Comparison of ENCODE assay signal across 10 mouse cellular contexts in genomic region chr11:116920746-116921145, GRCm38 (mm10). TPM values are rescaled to one million over a fixed set of nuclear protein-coding genes. Genes with fewer than 3 reads are reported as not detected.
DNase-seq lines count a peak whose midpoint lies in the region; ATAC-seq lines count a peak whose summit lies in the region.
"Had no signal": no experiment of that assay in that cellular context is flagged by ENCODE, and none has a peak within 500 bp of the region (broad histone marks: within the 10 kb centered on the region; RNA-seq: fewer than 3 reads in every experiment).

No protein-coding gene starts in this region.

- H3K4me2 ChIP-seq in hindbrain, embryonic 12.5 days (replicated peaks), result peak overlapping the region; percentile 87
- H3K4me2 ChIP-seq in neural tube, embryonic 11.5 days (ENCODE audit: low read depth), result peak overlapping the region; percentile 94

- peaks cover 26% of the 10 kb centered on the region for H3K36me3 ChIP-seq in hindbrain, embryonic 12.5 days
- H3K36me3 ChIP-seq in neural tube, embryonic 11.5 days (ENCODE audit: control insufficient read depth, insufficient read depth, low read length), result peaks cover 2% of the 10 kb centered on the region; the same call in 1 of the 2 replicates

- peak overlapping the region; percentile 83 for H3K4me3 ChIP-seq in hindbrain, embryonic 12.5 days
- peak overlapping the region; percentile 75 for H3K4me3 ChIP-seq in neural tube, embryonic 11.5 days (ENCODE audit: low read depth, low read length)

- peaks cover 52% of the 10 kb centered on the region for H3K4me1 ChIP-seq in hindbrain, embryonic 12.5 days
- peaks cover 21% of the 10 kb centered on the region for H3K4me1 ChIP-seq in neural tube, embryonic 11.5 days (ENCODE audit: control insufficient read depth, insufficient read depth, low read length)

- H3K27me3 ChIP-seq in hindbrain, embryonic 12.5 days, result peaks cover 38% of the 10 kb centered on the region
- H3K27me3 ChIP-seq in neural tube, embryonic 11.5 days (ENCODE audit: control insufficient read depth, insufficient read depth, low read length), result peaks cover 16% of the 10 kb centered on the region

- peak overlapping the region; percentile 99 for H3K9ac ChIP-seq in hindbrain, embryonic 12.5 days
- H3K9ac ChIP-seq in neural tube, embryonic 11.5 days (ENCODE audit: low read length), result 0 out of 2 replicates have a peak overlapping the region, but pooled peaks have one; percentile 14

- ATAC-seq in hindbrain, embryonic 12.5 days (ENCODE audit: low FRiP score), result no peak
- no peak for ATAC-seq in neural tube, embryonic 11.5 days (ENCODE audit: insufficient read depth, low FRiP score, low TSS enrichment)

- WGBS in hindbrain, embryonic 12.5 days, result 7% methylated on average over 6 of the region's 6 CpGs
- 13% methylated on average over 4 of the region's 6 CpGs for WGBS in neural tube, embryonic 11.5 days

- DNase-seq in kidney, postnatal 4 days, result peak; percentile 75 to 76
- DNase-seq in kidney, adult 11 months, result no peak
- DNase-seq in embryo, embryonic 11.5 days (ENCODE audit: low read depth, low spot score), result peak; percentile 43
- DNase-seq in neural tube, embryonic 11.5 days (ENCODE audit: low spot score), result peak; percentile 61
- DNase-seq in frontal cortex, postnatal 36 days (ENCODE audit: low spot score in 2 of 2), result no peak
- DNase-seq in B cell, adult 2 months, result no peak
- no peak for DNase-seq in layer of hippocampus, adult 9-10 months (ENCODE audit: low spot score)
- DNase-seq: cerebellum, adult 8-10 months; heart, adult 18-20 months had no signal

- H3K27ac ChIP-seq in hindbrain, embryonic 12.5 days, result no peak overlapping the region
- no peak overlapping the region for H3K27ac ChIP-seq in neural tube, embryonic 11.5 days (ENCODE audit: low read depth, low read length)

- H3K9me3 ChIP-seq in hindbrain, embryonic 12.5 days (replicated peaks), result no peaks in the 10 kb centered on the region
- H3K9me3 ChIP-seq in neural tube, embryonic 11.5 days (ENCODE audit: control insufficient read depth, low read length), result no peaks in the 10 kb centered on the region

RNA-seq across cellular contexts. Expression of gene Mgat5b, which starts 2.1 kb away (rescaled TPM):
- 23.8 TPM in 2 replicates for polyA plus RNA-seq in hindbrain, embryonic 12.5 days (2016; fragmentation: Nextera tagmentation; extraction: Ambion mirVana)
- polyA plus RNA-seq in neural tube, embryonic 11.5 days (2014; fragmentation: Nextera tagmentation; extraction: Ambion mirVana), result 7.5 and 8.4 TPM in 2 replicates

Comparison
In these comparisons a context has a peak if more than half of its experiments do, and no peak if none do; other contexts are left out.
1. DNase-seq: peak in kidney, postnatal 4 days (2 of 2), embryo, embryonic 11.5 days (single experiment) and neural tube, embryonic 11.5 days (single experiment); none in kidney, adult 11 months (single experiment), frontal cortex, postnatal 36 days (0 of 2), B cell, adult 2 months (0 of 2) and layer of hippocampus, adult 9-10 months (single experiment).